Mouse (Mus musculus) forebrain, embryonic 15.5 days (tissue): Measurements from ENCODE around the gene Sh3pxd2a. TPM values are rescaled to one million over a fixed set of nuclear protein-coding genes. Genes with fewer than 3 reads are reported as not detected.

Source experiments
- ATAC-seq: fragments of 200-750 bp; cut with Nextera tagmentation; replicated peaks from 2 replicates; pipeline ENCODE4 v1.8.0; 2017; ENCODE audit warnings: mild to moderate bottlenecking, moderate TSS enrichment, moderate library complexity
- H3K27ac ChIP-seq: fragments of 300-500 bp; sonication (generic); replicated peaks from 2 replicates; pipeline ENCODE4 v1.5.1; 2015; ENCODE audit warnings: mild to moderate bottlenecking, inconsistent platforms
- H3K27me3 ChIP-seq: fragments of 300-500 bp; sonication (generic); 2 replicates; pipeline ENCODE4 v1.6.1; 2015; ENCODE audit warnings: inconsistent platforms
- H3K36me3 ChIP-seq: fragments of 300-500 bp; sonication (generic); 2 replicates; pipeline ENCODE4 v1.6.1; 2015; ENCODE audit warnings: mild to moderate bottlenecking, inconsistent platforms
- H3K4me1 ChIP-seq: fragments of 300-500 bp; sonication (generic); 2 replicates; pipeline ENCODE4 v1.6.1; 2015; ENCODE audit warnings: inconsistent platforms
- H3K4me2 ChIP-seq: fragments of 300-500 bp; sonication (generic); replicated peaks from 2 replicates; pipeline ENCODE4 v1.6.1; 2015; ENCODE audit warnings: mild to moderate bottlenecking, inconsistent platforms
- H3K4me3 ChIP-seq: fragments of 300-500 bp; sonication (generic); 2 replicates; pipeline ENCODE4 v1.5.1; 2015; ENCODE audit warnings: mild to moderate bottlenecking, inconsistent platforms
- H3K9ac ChIP-seq: fragments of 300-500 bp; sonication (generic); replicated peaks from 2 replicates; pipeline ENCODE4 v1.6.1; 2015; ENCODE audit warnings: mild to moderate bottlenecking, inconsistent platforms
- H3K9me3 ChIP-seq: fragments of 300-500 bp; sonication (generic); 2 replicates; pipeline ENCODE4 v1.6.1; 2016; ENCODE audit warnings: inconsistent platforms
- WGBS: fragments of 180-500 bp; shearing (Covaris S2); methylation state at CpG from one replicate; pipeline ENCODE4 v1.1.7; 2015; ENCODE audit warnings: mixed read lengths; 5-methylcytosine and 5-hydroxymethylcytosine counted together
- polyA plus RNA-seq: library from polyadenylated mRNA; unstranded; fragments of >200 nt; fragmentation: Nextera tagmentation; extraction: Ambion mirVana; gene quantifications from 2 replicates; pipeline ENCODE4 v1.2.1, GENCODE M21; 2015

Sh3pxd2a gene
- polyA plus RNA-seq, 1 experiment from 2014 or later: 2.0 TPM

- no peak overlapping the region; the same call in 1 of the 2 replicates for H3K9ac ChIP-seq
- ATAC-seq: no peak; the same call in 1 of the 2 replicates
- 4% methylated on average over 90 of the region's 90 CpGs for WGBS
- H3K4me1 ChIP-seq: peaks cover 10% of the 10 kb centered on the region; the same call in 1 of the 2 replicates
- H3K36me3 ChIP-seq: no peaks in the 10 kb centered on the region
- no peaks in the 10 kb centered on the region for H3K9me3 ChIP-seq
- H3K27me3 ChIP-seq: peaks cover 27% of the 10 kb centered on the region
- peak overlapping the region; percentile 36 for H3K4me3 ChIP-seq
- no peak overlapping the region for H3K27ac ChIP-seq
- H3K4me2 ChIP-seq: peak overlapping the region; percentile 45
Observed at GRCm38 (mm10) chr19:47253053-47253628, 211.1 kb downstream of the Sh3pxd2a start.

- peaks cover 27% of the 10 kb centered on the region for H3K27me3 ChIP-seq
- H3K36me3 ChIP-seq: no peaks in the 10 kb centered on the region
- H3K27ac ChIP-seq: no peak overlapping the region
- H3K9ac ChIP-seq: no peak overlapping the region
- ATAC-seq: no peak
- H3K4me2 ChIP-seq: no peak overlapping the region
- no peak overlapping the region for H3K4me3 ChIP-seq
- 30% methylated on average over 6 of the region's 6 CpGs for WGBS
- peaks cover 10% of the 10 kb centered on the region; the same call in 1 of the 2 replicates for H3K4me1 ChIP-seq
- H3K9me3 ChIP-seq: no peaks in the 10 kb centered on the region
Observed at GRCm38 (mm10) chr19:47250931-47251330, 213.3 kb downstream of the Sh3pxd2a start.

DNA sequence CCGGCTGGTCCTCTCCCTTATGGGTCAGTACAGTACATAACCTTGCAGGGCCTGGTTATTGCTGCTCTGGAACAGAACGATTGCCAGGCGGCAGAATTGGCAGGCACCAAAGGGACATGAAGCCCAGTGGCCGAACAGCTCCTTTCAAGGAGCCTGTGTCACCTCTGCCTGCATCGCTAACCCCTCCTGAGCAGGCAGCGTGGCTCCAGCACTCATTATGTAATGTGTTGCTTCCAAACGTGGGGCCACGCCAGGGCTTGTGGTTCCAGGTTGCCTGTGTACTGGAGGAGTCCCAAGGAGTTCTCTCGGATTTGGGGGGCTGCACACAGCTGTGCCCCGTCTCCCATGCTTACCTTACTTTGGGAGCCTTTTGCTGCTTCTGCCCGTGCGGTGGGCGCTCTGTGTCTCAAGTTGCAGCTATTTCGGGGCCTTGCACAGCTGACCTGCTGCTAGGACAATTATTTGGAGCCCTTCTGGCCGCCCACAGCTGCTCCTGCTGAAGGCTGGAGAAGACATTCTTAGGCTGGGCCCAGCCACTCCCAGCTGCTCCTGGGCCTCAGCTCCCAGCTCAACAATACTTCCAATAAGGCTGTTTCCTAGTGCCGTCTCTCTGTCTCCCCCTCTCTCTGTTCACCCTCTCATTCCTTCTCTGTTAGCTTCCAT is 215.2 kb downstream of the Sh3pxd2a start:
- H3K27ac ChIP-seq: no peak overlapping the region
- 69% methylated on average over 16 of the region's 16 CpGs for WGBS
- no peak for ATAC-seq
- no peak overlapping the region for H3K4me3 ChIP-seq
- peaks cover 22% of the 10 kb centered on the region for H3K27me3 ChIP-seq
- H3K9me3 ChIP-seq: no peaks in the 10 kb centered on the region
- H3K9ac ChIP-seq: no peak overlapping the region
- H3K36me3 ChIP-seq: no peaks in the 10 kb centered on the region
- H3K4me1 ChIP-seq: peaks cover 10% of the 10 kb centered on the region; the same call in 1 of the 2 replicates
- H3K4me2 ChIP-seq: no peak overlapping the region

- no peak overlapping the region for H3K4me3 ChIP-seq
- H3K4me1 ChIP-seq: peaks cover 7% of the 10 kb centered on the region; the same call in 1 of the 2 replicates
- 89% methylated on average over 7 of the region's 7 CpGs for WGBS
- no peaks in the 10 kb centered on the region for H3K36me3 ChIP-seq
- ATAC-seq: no peak
- H3K4me2 ChIP-seq: no peak overlapping the region
- no peaks in the 10 kb centered on the region for H3K9me3 ChIP-seq
- no peak overlapping the region for H3K27ac ChIP-seq
- H3K9ac ChIP-seq: no peak overlapping the region
- H3K27me3 ChIP-seq: peaks cover 15% of the 10 kb centered on the region
Observed at GRCm38 (mm10) chr19:47248296-47248695, 215.9 kb downstream of the Sh3pxd2a start.

GRCm38 (mm10) chr19:47247791-47248190 is 216.4 kb downstream of the Sh3pxd2a start:
- ATAC-seq: no peak
- H3K27me3 ChIP-seq: peaks cover 10% of the 10 kb centered on the region
- H3K4me3 ChIP-seq: no peak overlapping the region
- no peaks in the 10 kb centered on the region for H3K9me3 ChIP-seq
- no peak overlapping the region for H3K27ac ChIP-seq
- no peak overlapping the region for H3K9ac ChIP-seq
- 83% methylated on average over 11 of the region's 11 CpGs for WGBS
- H3K4me2 ChIP-seq: no peak overlapping the region
- H3K4me1 ChIP-seq: 0 out of 2 replicates have a peak, but pooled peaks cover 2% of the 10 kb centered on the region
- no peaks in the 10 kb centered on the region for H3K36me3 ChIP-seq

GRCm38 (mm10) chr19:47245512-47245911 is 218.7 kb downstream of the Sh3pxd2a start:
- WGBS: 81% methylated on average over 8 of the region's 8 CpGs
- ATAC-seq: no peak
- H3K27me3 ChIP-seq: no peaks in the 10 kb centered on the region
- no peak overlapping the region for H3K9ac ChIP-seq
- no peaks in the 10 kb centered on the region for H3K4me1 ChIP-seq
- H3K27ac ChIP-seq: no peak overlapping the region
- no peak overlapping the region for H3K4me2 ChIP-seq
- no peak overlapping the region for H3K4me3 ChIP-seq
- H3K36me3 ChIP-seq: no peaks in the 10 kb centered on the region
- H3K9me3 ChIP-seq: no peaks in the 10 kb centered on the region

DNA sequence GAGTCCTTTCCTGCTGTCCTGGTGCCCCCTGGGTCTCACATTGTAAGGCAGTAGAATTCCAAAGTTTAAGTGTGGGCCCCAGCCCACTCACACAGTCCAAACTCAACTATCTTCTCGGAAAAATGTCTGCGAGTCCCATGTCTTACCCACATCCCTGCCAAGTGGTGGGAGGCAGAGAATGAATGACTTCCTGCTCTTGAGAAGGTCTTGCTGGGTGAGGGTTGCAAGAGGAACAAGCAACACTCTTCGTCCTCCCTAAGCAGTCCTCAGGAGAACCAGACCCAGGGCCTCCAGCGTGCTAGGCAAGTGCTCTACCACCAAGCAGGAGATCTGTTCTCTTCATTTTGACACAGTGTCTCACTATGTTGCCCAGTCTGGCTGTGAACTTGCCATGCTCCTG is 222.0 kb downstream of the Sh3pxd2a start:
- Histone ChIP-seq H3K9me3 (no peaks in the 10 kb centered on the region), H3K4me2 (no peak overlapping the region), H3K27me3 (no peaks in the 10 kb centered on the region), H3K27ac (no peak overlapping the region), H3K9ac (no peak overlapping the region), H3K4me1 (no peaks in the 10 kb centered on the region), H3K36me3 (no peaks in the 10 kb centered on the region), H3K4me3 (no peak overlapping the region)
- 88% methylated on average over 4 of the region's 4 CpGs for WGBS
- no peak for ATAC-seq

- no peak overlapping the region for H3K4me2 ChIP-seq
- no peaks in the 10 kb centered on the region for H3K27me3 ChIP-seq
- no peaks in the 10 kb centered on the region for H3K9me3 ChIP-seq
- no peaks in the 10 kb centered on the region for H3K4me1 ChIP-seq
- no peaks in the 10 kb centered on the region for H3K36me3 ChIP-seq
- no peak overlapping the region for H3K9ac ChIP-seq
- ATAC-seq: no peak
- no peak overlapping the region for H3K27ac ChIP-seq
- H3K4me3 ChIP-seq: no peak overlapping the region
- 70% methylated on average over 7 of the region's 7 CpGs for WGBS
Observed at GRCm38 (mm10) chr19:47240957-47241356, 223.2 kb downstream of the Sh3pxd2a start.

- H3K4me2 ChIP-seq: peak overlapping the region; percentile 23
- WGBS: 30% methylated on average over 12 of the region's 12 CpGs
- H3K4me1 ChIP-seq: no peaks in the 10 kb centered on the region
- no peaks in the 10 kb centered on the region for H3K36me3 ChIP-seq
- no peak for ATAC-seq
- H3K27ac ChIP-seq: no peak overlapping the region
- no peaks in the 10 kb centered on the region for H3K9me3 ChIP-seq
- H3K27me3 ChIP-seq: no peaks in the 10 kb centered on the region
- 0 out of 2 replicates have a peak overlapping the region, but pooled peaks have one; percentile 4 for H3K4me3 ChIP-seq
- no peak overlapping the region for H3K9ac ChIP-seq
Observed at GRCm38 (mm10) chr19:47240076-47240475, 224.1 kb downstream of the Sh3pxd2a start.

GRCm38 (mm10) chr19:47233087-47233486 is 231.1 kb downstream of the Sh3pxd2a start:
- H3K9me3 ChIP-seq: no peaks in the 10 kb centered on the region
- WGBS: 92% methylated on average over 3 of the region's 3 CpGs
- ATAC-seq: no peak
- H3K4me2 ChIP-seq: no peak overlapping the region
- H3K36me3 ChIP-seq: no peaks in the 10 kb centered on the region
- H3K9ac ChIP-seq: no peak overlapping the region
- no peaks in the 10 kb centered on the region for H3K27me3 ChIP-seq
- H3K27ac ChIP-seq: no peak overlapping the region
- H3K4me3 ChIP-seq: no peak overlapping the region
- H3K4me1 ChIP-seq: peaks cover 9% of the 10 kb centered on the region

- WGBS: 89% methylated on average over 5 of the region's 5 CpGs
- Histone ChIP-seq H3K9ac (no peak overlapping the region), H3K4me1 (peaks cover 9% of the 10 kb centered on the region), H3K9me3 (no peaks in the 10 kb centered on the region), H3K27me3 (no peaks in the 10 kb centered on the region), H3K36me3 (no peaks in the 10 kb centered on the region), H3K4me2 (no peak overlapping the region), H3K27ac (no peak overlapping the region), H3K4me3 (no peak overlapping the region)
- no peak for ATAC-seq
Observed at GRCm38 (mm10) chr19:47232077-47232865, 231.9 kb downstream of the Sh3pxd2a start.

GRCm38 (mm10) chr19:47231389-47231788 is 232.8 kb downstream of the Sh3pxd2a start:
- H3K4me3 ChIP-seq: no peak overlapping the region
- H3K27me3 ChIP-seq: no peaks in the 10 kb centered on the region
- peaks cover 9% of the 10 kb centered on the region for H3K4me1 ChIP-seq
- no peak overlapping the region for H3K27ac ChIP-seq
- no peaks in the 10 kb centered on the region for H3K9me3 ChIP-seq
- no peak overlapping the region for H3K9ac ChIP-seq
- no peaks in the 10 kb centered on the region for H3K36me3 ChIP-seq
- H3K4me2 ChIP-seq: no peak overlapping the region
- no peak for ATAC-seq
- 84% methylated on average over 6 of the region's 6 CpGs for WGBS
